ENCODE assay signal across 9 mouse cellular contexts in genomic region chr8:83443052-83443400, GRCm38 (mm10). TPM values are rescaled to one million over a fixed set of nuclear protein-coding genes. Genes with fewer than 3 reads are reported as not detected.
DNase-seq lines count a peak whose midpoint lies in the region; ATAC-seq lines count a peak whose summit lies in the region.
"Had no signal": no experiment of that assay in that cellular context is flagged by ENCODE, and none has a peak within 500 bp of the region (broad histone marks: within the 10 kb centered on the region; RNA-seq: fewer than 3 reads in every experiment).

No protein-coding gene starts in this region.

- H3K9me3 ChIP-seq in heart, embryonic 12.5 days (replicated peaks): no peaks in the 10 kb centered on the region
- no peaks in the 10 kb centered on the region for H3K9me3 ChIP-seq in hindbrain, embryonic 10.5 days
- H3K9me3 ChIP-seq: G1E had no signal

- no peak for ATAC-seq in heart, embryonic 12.5 days (ENCODE audit: insufficient number of reproducible peaks, low FRiP score)

- H3K27me3 ChIP-seq in heart, embryonic 12.5 days (replicated peaks): no peaks in the 10 kb centered on the region
- no peaks in the 10 kb centered on the region for H3K27me3 ChIP-seq in hindbrain, embryonic 10.5 days (ENCODE audit: insufficient read depth, poor library complexity, severe bottlenecking)

- H3K4me3 ChIP-seq in heart, embryonic 12.5 days: peak overlapping the region; percentile 86
- H3K4me3 ChIP-seq in hindbrain, embryonic 10.5 days: peak overlapping the region; percentile 90
- H3K4me3 ChIP-seq in macrophage (ENCODE audit: inconsistent target): peak overlapping the region; percentile 31; the same call in 1 of the 2 replicates

- no peak overlapping the region for H3K9ac ChIP-seq in heart, embryonic 12.5 days

- H3K4me2 ChIP-seq in heart, embryonic 12.5 days: peak overlapping the region; percentile 66

- peaks cover 33% of the 10 kb centered on the region for H3K79me2 ChIP-seq in macrophage (ENCODE audit: inconsistent target)

- H3K36me3 ChIP-seq in heart, embryonic 12.5 days: peaks cover under 1% of the 10 kb centered on the region; the same call in 1 of the 2 replicates
- peaks cover 1% of the 10 kb centered on the region for H3K36me3 ChIP-seq in hindbrain, embryonic 10.5 days
- no peaks in the 10 kb centered on the region for H3K36me3 ChIP-seq in macrophage (ENCODE audit: inconsistent target)

- H3K27ac ChIP-seq in heart, embryonic 12.5 days (ENCODE audit: poor library complexity, severe bottlenecking): no peak overlapping the region
- peak overlapping the region; percentile 96 for H3K27ac ChIP-seq in hindbrain, embryonic 10.5 days
- H3K27ac ChIP-seq in macrophage: no peak overlapping the region

- whole genome bisulfite sequencing in heart, embryonic 12.5 days: 41% methylated on average over 5 of the region's 5 CpGs
- 36% methylated on average over 5 of the region's 5 CpGs for WGBS in hindbrain, embryonic 10.5 days
- WGBS in macrophage (ENCODE audit: missing documents): 26% methylated on average over 5 of the region's 5 CpGs

- no peak for DNase-seq in heart, postnatal 25 days (ENCODE audit: low spot score)
- DNase-seq in MN1 (ENCODE audit: low spot score): peak; percentile 35
- no peak for DNase-seq in hindbrain, embryonic 10.5 days (ENCODE audit: low spot score)
- DNase-seq in layer of hippocampus, postnatal 25 days (ENCODE audit: extremely low spot score in 1 of 2, low spot score in 1 of 2): no peak
- no peak for DNase-seq in urinary bladder, postnatal 4 days (ENCODE audit: low spot score in 2 of 2)
- DNase-seq in gastrocnemius, postnatal 10 days: no peak

- intact Hi-C loops in heart, postnatal 25 days (cut with DNase I): loop anchor here (5.0 to 10.0 kb wide), 4 partner anchors 111 to 512 kb away; partner anchors contain the start of genes Asf1b, Elmod2, Gm10644 and Ndufb7

- H3K4me1 ChIP-seq in heart, embryonic 12.5 days (replicated peaks): peaks cover 11% of the 10 kb centered on the region; the same call in 1 of the 2 replicates
- H3K4me1 ChIP-seq in hindbrain, embryonic 10.5 days (replicated peaks): peaks cover 20% of the 10 kb centered on the region

RNA-seq across cellular contexts. Expression of gene Scoc, which starts 15.2 kb away (rescaled TPM):
- 95.3 and 98.0 TPM in 2 replicates for polyA plus RNA-seq in heart, embryonic 12.5 days (2016; fragmentation: Nextera tagmentation; extraction: Ambion mirVana)
- total RNA-seq in heart, postnatal 25 days (2021): 10 to 100 TPM; 45.3 to 48.1 TPM
- 112 and 114 TPM in 2 replicates for polyA plus RNA-seq in hindbrain, embryonic 10.5 days (2016; fragmentation: Nextera tagmentation; extraction: Ambion mirVana)
- 10 to 100 TPM in 17 of 26 experiments, 1 to 10 TPM in 9; 3.6 to 36.5 (median 14.2) TPM for total RNA-seq in macrophage (2018; cell fraction: chromatin; rRNA removed)
- 10 to 100 TPM; 35.1 to 68.6 (median 52.9) TPM for total RNA-seq in macrophage (2018; cell fraction: cytosol; rRNA removed)
- total RNA-seq in macrophage (2018; cell fraction: nucleus; rRNA removed): 10 to 100 TPM in 25 of 26 experiments, 1 to 10 TPM in 1; 9.8 to 47.0 (median 14.3) TPM
- 44.9 to 115 TPM (median 73.0 TPM) in 3 replicates for polyA plus RNA-seq in macrophage (2018)
- total RNA-seq in layer of hippocampus, postnatal 25 days (2021): 100 to 1,000 TPM; 212 to 226 TPM
- 10 to 100 TPM; 42.5 to 47.1 TPM for total RNA-seq in gastrocnemius, postnatal 10 days (2021)

RNA-seq across cellular contexts. Expression of gene Clgn, which starts 53.4 kb away (rescaled TPM):
- polyA plus RNA-seq in heart, embryonic 12.5 days (2016; fragmentation: Nextera tagmentation; extraction: Ambion mirVana): 0.14 TPM in 1 of 2 replicates, not detected in the other
- not detected for total RNA-seq in heart, postnatal 25 days (2021)
- 2.9 and 3.5 TPM in 2 replicates for polyA plus RNA-seq in hindbrain, embryonic 10.5 days (2016; fragmentation: Nextera tagmentation; extraction: Ambion mirVana)
- not detected for total RNA-seq in macrophage (2018; cell fraction: chromatin; rRNA removed)
- total RNA-seq in macrophage (2018; cell fraction: cytosol; rRNA removed): not detected
- total RNA-seq in macrophage (2018; cell fraction: nucleus; rRNA removed): not detected
- polyA plus RNA-seq in macrophage (2018): not detected in 3 replicates
- total RNA-seq in layer of hippocampus, postnatal 25 days (2021): 1 to 10 TPM; 8.2 to 9.1 TPM
- total RNA-seq in gastrocnemius, postnatal 10 days (2021): under 1 TPM in 1 of 2 experiments, not detected in 1; 0.05 TPM
- polyA plus RNA-seq: G1E had no signal

Comparison
In these comparisons a context has a peak if more than half of its experiments do, and no peak if none do; other contexts are left out.
1. H3K4me3 ChIP-seq: peak in every context shown above with its lines; median percentile 90 in hindbrain, embryonic 10.5 days; 86 in heart, embryonic 12.5 days; 31 in macrophage.
2. RNA of gene Scoc, which starts 15.2 kb away (total RNA-seq): 212 to 226 TPM in layer of hippocampus, postnatal 25 days; 45.3 to 48.1 TPM in heart, postnatal 25 days and 42.5 to 47.1 TPM in gastrocnemius, postnatal 10 days; every median in the first group is over 4 times any median in the second.
3. RNA of gene Clgn, which starts 53.4 kb away (total RNA-seq): 8.2 to 9.1 TPM in layer of hippocampus, postnatal 25 days; 0.05 TPM in gastrocnemius, postnatal 10 days and not detected in heart, postnatal 25 days; every median in the first group is over 4 times any median in the second.